Mouse (Mus musculus) natural killer cell, adult 2 months (primary cell): ENCODE data around the gene Uhrf1bp1.
"Not testable (repeated sequence)": the region's sequence is repeated elsewhere in the genome, so short reads cannot be mapped to it uniquely, and the experiment has no call there.

Experiments used
- DNase-seq, 2 experiments: peaks; one replicate each; pipeline ENCODE4 v3.0.0; 2022; ENCODE audit warnings: low spot score in 2 of 2

Uhrf1bp1 gene

GRCm38 (mm10) chr17:27856265-27856797, at the start of gene Uhrf1bp1:
Gene Uhrf1bp1 (plus strand): TSS chr17:27856441.
- peak; percentile 57 to 68 for DNase-seq

- DNase-seq = no peak
Measured at GRCm38 (mm10) chr17:27807542-27808078, 48.6 kb upstream of the Uhrf1bp1 start.

- DNase-seq = no peak
Measured at GRCm38 (mm10) chr17:27810569-27811331, 45.5 kb upstream of the Uhrf1bp1 start.

GRCm38 (mm10) chr17:27811980-27812379, 44.3 kb upstream of the Uhrf1bp1 start:
- no peak for DNase-seq

- peak; percentile 37 to 59 for DNase-seq
Measured at GRCm38 (mm10) chr17:27814606-27815005, 41.6 kb upstream of the Uhrf1bp1 start.

GRCm38 (mm10) chr17:27819011-27819410, 37.2 kb upstream of the Uhrf1bp1 start:
- no peak for DNase-seq

- peak in 1 of 2 experiments; percentile 14 for DNase-seq
Measured at GRCm38 (mm10) chr17:27819521-27819970, 36.7 kb upstream of the Uhrf1bp1 start.

GRCm38 (mm10) chr17:27819971-27820567, 36.2 kb upstream of the Uhrf1bp1 start:
- peak; percentile 57 to 60 for DNase-seq

- DNase-seq = peak; percentile 98 to 99
Measured at GRCm38 (mm10) chr17:27820568-27821406, 35.5 kb upstream of the Uhrf1bp1 start, which contains the start of gene D17Wsu92e. Gene D17Wsu92e (minus strand): TSS chr17:27820648.

GRCm38 (mm10) chr17:27821407-27822338, 34.6 kb upstream of the Uhrf1bp1 start:
- peak in 1 of 2 experiments; percentile 28 for DNase-seq

- no peak for DNase-seq
Measured at GRCm38 (mm10) chr17:27823142-27823905, 32.9 kb upstream of the Uhrf1bp1 start.

GRCm38 (mm10) chr17:27824941-27825340, 31.3 kb upstream of the Uhrf1bp1 start:
- DNase-seq = peak in 1 of 2 experiments; percentile 52

GRCm38 (mm10) chr17:27825539-27825938, 30.7 kb upstream of the Uhrf1bp1 start:
- no peak for DNase-seq

- DNase-seq = peak; percentile 87 to 92
Measured at GRCm38 (mm10) chr17:27825984-27826905, 30.0 kb upstream of the Uhrf1bp1 start.

- DNase-seq = peak; percentile 72 to 75
Measured at GRCm38 (mm10) chr17:27826908-27827383, 29.3 kb upstream of the Uhrf1bp1 start.

GRCm38 (mm10) chr17:27827511-27827910, 28.7 kb upstream of the Uhrf1bp1 start:
- no peak for DNase-seq

GRCm38 (mm10) chr17:27830411-27830810, 25.8 kb upstream of the Uhrf1bp1 start:
- DNase-seq = peak in 1 of 2 experiments; percentile 36

GRCm38 (mm10) chr17:27837850-27838249, 18.4 kb upstream of the Uhrf1bp1 start, which contains the start of gene Snrpc:
Gene Snrpc (plus strand): TSS chr17:27838150.
- not testable (repeated sequence) for DNase-seq
